Mouse (Mus musculus): ENCODE data around the gene Trak1. TPM values are rescaled to one million over a fixed set of nuclear protein-coding genes. Genes with fewer than 3 reads are reported as not detected.

Gene Trak1
- polyA plus RNA-seq, 1 experiment from 2014 or later: 37.3 TPM

GRCm38 (mm10) chr9:121337216-121337937 lies 40.1 kb downstream of the Trak1 start:
- peak overlapping the region; percentile 10 for H3K4me2 ChIP-seq
- H3K4me1 ChIP-seq (replicated peaks): peaks cover 75% of the 10 kb centered on the region
- 52% methylated on average over 9 of the region's 9 CpGs for WGBS
- H3K27me3 ChIP-seq (replicated peaks): no peaks in the 10 kb centered on the region
- 0 out of 2 replicates have a peak, but pooled peaks cover under 1% of the 10 kb centered on the region for H3K36me3 ChIP-seq
- peak; percentile 23; the same call in 1 of the 2 replicates for ATAC-seq (ENCODE audit: insufficient number of reproducible peaks, low FRiP score)
- H3K9me3 ChIP-seq (replicated peaks): no peaks in the 10 kb centered on the region
- peak overlapping the region; percentile 82 for H3K27ac ChIP-seq (ENCODE audit: poor library complexity, severe bottlenecking)
- peak overlapping the region; percentile 26; the same call in 1 of the 2 replicates for H3K9ac ChIP-seq
- H3K4me3 ChIP-seq: no peak overlapping the region

GRCm38 (mm10) chr9:121337938-121338289 lies 40.6 kb downstream of the Trak1 start:
- no peak overlapping the region for H3K9ac ChIP-seq
- H3K4me2 ChIP-seq: peak overlapping the region; percentile 10; the same call in 1 of the 2 replicates
- no peak; the same call in 1 of the 2 replicates for ATAC-seq (ENCODE audit: insufficient number of reproducible peaks, low FRiP score)
- H3K27me3 ChIP-seq (replicated peaks): no peaks in the 10 kb centered on the region
- H3K36me3 ChIP-seq: 0 out of 2 replicates have a peak, but pooled peaks cover 4% of the 10 kb centered on the region
- peak overlapping the region; percentile 82 for H3K27ac ChIP-seq (ENCODE audit: poor library complexity, severe bottlenecking)
- no peaks in the 10 kb centered on the region for H3K9me3 ChIP-seq (replicated peaks)
- peaks cover 75% of the 10 kb centered on the region for H3K4me1 ChIP-seq (replicated peaks)
- no peak overlapping the region for H3K4me3 ChIP-seq
- WGBS: 75% methylated on average over 3 of the region's 3 CpGs

GRCm38 (mm10) chr9:121341832-121342231 lies 44.5 kb downstream of the Trak1 start:
- no peak overlapping the region for H3K4me3 ChIP-seq
- no peak for ATAC-seq (ENCODE audit: insufficient number of reproducible peaks, low FRiP score)
- H3K27ac ChIP-seq (ENCODE audit: poor library complexity, severe bottlenecking): no peak overlapping the region
- 0 out of 2 replicates have a peak, but pooled peaks cover 4% of the 10 kb centered on the region for H3K36me3 ChIP-seq
- no peak overlapping the region for H3K9ac ChIP-seq
- 74% methylated on average over 7 of the region's 7 CpGs for WGBS
- H3K4me2 ChIP-seq: no peak overlapping the region
- H3K9me3 ChIP-seq (replicated peaks): no peaks in the 10 kb centered on the region
- H3K27me3 ChIP-seq (replicated peaks): no peaks in the 10 kb centered on the region
- peaks cover 70% of the 10 kb centered on the region for H3K4me1 ChIP-seq (replicated peaks)

GRCm38 (mm10) chr9:121342510-121343110 lies 45.3 kb downstream of the Trak1 start:
- Histone ChIP-seq H3K4me1 (replicated peaks) (peaks cover 70% of the 10 kb centered on the region), H3K9me3 (replicated peaks) (no peaks in the 10 kb centered on the region), H3K36me3 (0 out of 2 replicates have a peak, but pooled peaks cover 4% of the 10 kb centered on the region), H3K4me3 (no peak overlapping the region), H3K27me3 (replicated peaks) (no peaks in the 10 kb centered on the region), H3K27ac (ENCODE audit: poor library complexity, severe bottlenecking) (0 out of 2 replicates have a peak overlapping the region, but pooled peaks have one; percentile 48), H3K9ac (no peak overlapping the region), H3K4me2 (no peak overlapping the region)
- WGBS: 84% methylated on average over 5 of the region's 5 CpGs
- ATAC-seq (ENCODE audit: insufficient number of reproducible peaks, low FRiP score): no peak

GRCm38 (mm10) chr9:121343122-121343876 lies 46.0 kb downstream of the Trak1 start:
- H3K27me3 ChIP-seq (replicated peaks): no peaks in the 10 kb centered on the region
- ATAC-seq (ENCODE audit: insufficient number of reproducible peaks, low FRiP score): no peak
- 0 out of 2 replicates have a peak, but pooled peaks cover 4% of the 10 kb centered on the region for H3K36me3 ChIP-seq
- 63% methylated on average over 14 of the region's 14 CpGs for WGBS
- no peak overlapping the region; the same call in 1 of the 2 replicates for H3K9ac ChIP-seq
- H3K4me2 ChIP-seq: no peak overlapping the region
- no peak overlapping the region for H3K4me3 ChIP-seq
- no peaks in the 10 kb centered on the region for H3K9me3 ChIP-seq (replicated peaks)
- H3K27ac ChIP-seq (ENCODE audit: poor library complexity, severe bottlenecking): peak overlapping the region; percentile 48; the same call in 1 of the 2 replicates
- peaks cover 70% of the 10 kb centered on the region for H3K4me1 ChIP-seq (replicated peaks)

- Histone ChIP-seq H3K27ac (ENCODE audit: poor library complexity, severe bottlenecking) (peak overlapping the region; percentile 48; the same call in 1 of the 2 replicates), H3K4me2 (no peak overlapping the region), H3K9ac (no peak overlapping the region), H3K9me3 (replicated peaks) (no peaks in the 10 kb centered on the region), H3K27me3 (replicated peaks) (no peaks in the 10 kb centered on the region), H3K4me3 (no peak overlapping the region), H3K4me1 (replicated peaks) (peaks cover 73% of the 10 kb centered on the region), H3K36me3 (0 out of 2 replicates have a peak, but pooled peaks cover 4% of the 10 kb centered on the region)
- no peak for ATAC-seq (ENCODE audit: insufficient number of reproducible peaks, low FRiP score)
- WGBS: 72% methylated on average over 3 of the region's 3 CpGs
Measured at GRCm38 (mm10) chr9:121344344-121344743, 47.0 kb downstream of the Trak1 start.

- peak; percentile 49; the same call in 1 of the 2 replicates for ATAC-seq (ENCODE audit: insufficient number of reproducible peaks, low FRiP score)
- Histone ChIP-seq H3K9ac (no peak overlapping the region), H3K9me3 (replicated peaks) (no peaks in the 10 kb centered on the region), H3K36me3 (0 out of 2 replicates have a peak, but pooled peaks cover 4% of the 10 kb centered on the region), H3K4me2 (peak overlapping the region; percentile 20; the same call in 1 of the 2 replicates), H3K4me1 (replicated peaks) (peaks cover 80% of the 10 kb centered on the region), H3K27me3 (replicated peaks) (no peaks in the 10 kb centered on the region), H3K4me3 (no peak overlapping the region), H3K27ac (ENCODE audit: poor library complexity, severe bottlenecking) (peak overlapping the region; percentile 86)
- WGBS: 57% methylated on average over 15 of the region's 15 CpGs
Measured at GRCm38 (mm10) chr9:121345427-121346130, 48.3 kb downstream of the Trak1 start.

- WGBS: 71% methylated on average over 5 of the region's 5 CpGs
- no peaks in the 10 kb centered on the region for H3K9me3 ChIP-seq (replicated peaks)
- H3K36me3 ChIP-seq: 0 out of 2 replicates have a peak, but pooled peaks cover 4% of the 10 kb centered on the region
- ATAC-seq (ENCODE audit: insufficient number of reproducible peaks, low FRiP score): no peak
- peaks cover 87% of the 10 kb centered on the region for H3K4me1 ChIP-seq (replicated peaks)
- H3K4me2 ChIP-seq: no peak overlapping the region
- H3K4me3 ChIP-seq: no peak overlapping the region
- no peak overlapping the region for H3K9ac ChIP-seq
- H3K27me3 ChIP-seq (replicated peaks): no peaks in the 10 kb centered on the region
- peak overlapping the region; percentile 86 for H3K27ac ChIP-seq (ENCODE audit: poor library complexity, severe bottlenecking)
Measured at GRCm38 (mm10) chr9:121346635-121347034, 49.3 kb downstream of the Trak1 start.

GRCm38 (mm10) chr9:121347981-121348380 lies 50.7 kb downstream of the Trak1 start:
- Histone ChIP-seq H3K27me3 (replicated peaks) (no peaks in the 10 kb centered on the region), H3K27ac (ENCODE audit: poor library complexity, severe bottlenecking) (peak overlapping the region; percentile 86), H3K4me2 (no peak overlapping the region), H3K9me3 (replicated peaks) (no peaks in the 10 kb centered on the region), H3K36me3 (no peaks in the 10 kb centered on the region), H3K4me3 (no peak overlapping the region), H3K4me1 (replicated peaks) (peaks cover 87% of the 10 kb centered on the region), H3K9ac (no peak overlapping the region)
- WGBS: 34% methylated on average over 10 of the region's 10 CpGs
- ATAC-seq (ENCODE audit: insufficient number of reproducible peaks, low FRiP score): no peak

GRCm38 (mm10) chr9:121348476-121348875 lies 51.2 kb downstream of the Trak1 start:
- Histone ChIP-seq H3K36me3 (no peaks in the 10 kb centered on the region), H3K27ac (ENCODE audit: poor library complexity, severe bottlenecking) (peak overlapping the region; percentile 86), H3K27me3 (replicated peaks) (no peaks in the 10 kb centered on the region), H3K4me1 (replicated peaks) (peaks cover 84% of the 10 kb centered on the region), H3K9me3 (replicated peaks) (no peaks in the 10 kb centered on the region), H3K4me3 (no peak overlapping the region), H3K9ac (peak overlapping the region; percentile 58; the same call in 1 of the 2 replicates), H3K4me2 (peak overlapping the region; percentile 26; the same call in 1 of the 2 replicates)
- 16% methylated on average over 5 of the region's 5 CpGs for WGBS
- ATAC-seq (ENCODE audit: insufficient number of reproducible peaks, low FRiP score): no peak

Measured in heart, embryonic 12.5 days (tissue).